Mouse (Mus musculus) thymus, adult 2 months (tissue): ENCODE data around the gene Stk24. TPM values are rescaled to one million over a fixed set of nuclear protein-coding genes. Genes with fewer than 3 reads are reported as not detected.

Source experiments
- DNase-seq: peaks from one replicate; pipeline ENCODE4 v3.0.0; 2021
- H3K27ac ChIP-seq: fragments of 200-500 bp; 2 replicates; pipeline ENCODE4 v1.5.1; 2012; ENCODE audit warnings: low read length, control low read depth; ENCODE audit not compliant: control insufficient read depth, insufficient read depth
- H3K27me3 ChIP-seq: fragments of 200-500 bp; 2 replicates; pipeline ENCODE4 v1.6.1; 2012; ENCODE audit warnings: mild to moderate bottlenecking, low read length, moderate library complexity, mixed read lengths; ENCODE audit not compliant: control insufficient read depth, insufficient read depth
- H3K36me3 ChIP-seq: fragments of 200-500 bp; 2 replicates; pipeline ENCODE4 v1.6.1; 2012; ENCODE audit warnings: mild to moderate bottlenecking, low read length, moderate library complexity; ENCODE audit not compliant: control insufficient read depth, insufficient read depth
- H3K4me1 ChIP-seq: fragments of 200-500 bp; replicated peaks from 2 replicates; pipeline ENCODE4 v1.6.1; 2012; ENCODE audit warnings: low read length; ENCODE audit not compliant: control insufficient read depth, insufficient read depth
- H3K4me3 ChIP-seq: fragments of 200-500 bp; 2 replicates; pipeline ENCODE4 v1.5.1; 2012; ENCODE audit warnings: mild to moderate bottlenecking, low read length, control low read depth, moderate library complexity; ENCODE audit not compliant: control insufficient read depth, insufficient read depth
- CTCF ChIP-seq: fragments of 200-500 bp; IDR thresholded peaks from 2 replicates; pipeline ENCODE4 v1.5.1; 2012; ENCODE audit warnings: mild to moderate bottlenecking, control low read depth, low read length, moderate library complexity, borderline replicate concordance; ENCODE audit not compliant: control insufficient read depth, poor library complexity, insufficient read depth; ENCODE audit errors: extremely low read depth
- POLR2A ChIP-seq: fragments of 200-500 bp; IDR thresholded peaks from 2 replicates; pipeline ENCODE4 v1.6.1; 2012; ENCODE audit warnings: mild to moderate bottlenecking, low read length, control low read depth, moderate library complexity; ENCODE audit not compliant: control insufficient read depth, poor library complexity, insufficient read depth; ENCODE audit errors: extremely low read depth
- WGBS: fragments of 180-500 bp; shearing (Covaris S2); methylation state at CpG from one replicate; pipeline ENCODE4 v1.1.7; 2018; 5-methylcytosine and 5-hydroxymethylcytosine counted together
- polyA plus RNA-seq: library from polyadenylated mRNA; depleted of rRNA; stranded (reverse); fragments of >200 nt; gene quantifications from 2 replicates; pipeline ENCODE4 v1.2.3, GENCODE M21; 2012

Stk24 gene
- polyA plus RNA-seq, 1 experiment, result 57.1 TPM

- H3K36me3 ChIP-seq, result no peaks in the 10 kb centered on the region
- 82% methylated on average over 10 of the region's 10 CpGs for WGBS
- H3K4me3 ChIP-seq, result no peak overlapping the region
- no peak overlapping the region for H3K27ac ChIP-seq
- DNase-seq, result no peak
- H3K4me1 ChIP-seq, result no peaks in the 10 kb centered on the region
- TF ChIP-seq POLR2A (no peak), CTCF (no peak)
- H3K27me3 ChIP-seq, result no peaks in the 10 kb centered on the region
These were observed 103.8 kb downstream of the Stk24 start for GRCm38 (mm10) chr14:121276016-121276415.

GRCm38 (mm10) chr14:121274985-121275384 is 104.8 kb downstream of the Stk24 start:
- Histone ChIP-seq H3K4me1 (no peaks in the 10 kb centered on the region), H3K4me3 (no peak overlapping the region), H3K27me3 (no peaks in the 10 kb centered on the region), H3K36me3 (no peaks in the 10 kb centered on the region), H3K27ac (no peak overlapping the region)
- DNase-seq, result no peak
- WGBS, result 76% methylated on average over 12 of the region's 12 CpGs
- TF ChIP-seq CTCF (no peak), POLR2A (no peak)

- TF ChIP-seq POLR2A (no peak), CTCF (no peak)
- H3K27ac ChIP-seq, result no peak overlapping the region
- WGBS, result 90% methylated on average over 6 of the region's 6 CpGs
- no peaks in the 10 kb centered on the region for H3K36me3 ChIP-seq
- no peak overlapping the region for H3K4me3 ChIP-seq
- H3K4me1 ChIP-seq, result no peaks in the 10 kb centered on the region
- H3K27me3 ChIP-seq, result no peaks in the 10 kb centered on the region
- DNase-seq, result no peak
These were observed 109.3 kb downstream of the Stk24 start for GRCm38 (mm10) chr14:121270490-121270889.

GRCm38 (mm10) chr14:121267801-121268200 is 112.0 kb downstream of the Stk24 start:
- Histone ChIP-seq H3K4me1 (peaks cover 4% of the 10 kb centered on the region; the same call in 1 of the 2 replicates), H3K27me3 (no peaks in the 10 kb centered on the region), H3K4me3 (no peak overlapping the region), H3K27ac (no peak overlapping the region), H3K36me3 (no peaks in the 10 kb centered on the region)
- TF ChIP-seq CTCF (no peak), POLR2A (no peak)
- WGBS, result 95% methylated on average over 8 of the region's 8 CpGs
- no peak for DNase-seq

GRCm38 (mm10) chr14:121264453-121264852 is 115.4 kb downstream of the Stk24 start:
- Histone ChIP-seq H3K4me1 (peaks cover 22% of the 10 kb centered on the region), H3K4me3 (no peak overlapping the region), H3K36me3 (no peaks in the 10 kb centered on the region), H3K27me3 (no peaks in the 10 kb centered on the region), H3K27ac (no peak overlapping the region)
- DNase-seq, result no peak
- TF ChIP-seq POLR2A (no peak), CTCF (no peak)
- 91% methylated on average over 6 of the region's 6 CpGs for WGBS

- TF ChIP-seq CTCF (no peak), POLR2A (no peak)
- H3K27ac ChIP-seq, result no peak overlapping the region
- H3K4me3 ChIP-seq, result no peak overlapping the region
- no peaks in the 10 kb centered on the region for H3K36me3 ChIP-seq
- H3K27me3 ChIP-seq, result no peaks in the 10 kb centered on the region
- WGBS, result 93% methylated on average over 2 of the region's 2 CpGs
- H3K4me1 ChIP-seq, result peaks cover 22% of the 10 kb centered on the region
- DNase-seq, result no peak
These were observed 115.9 kb downstream of the Stk24 start for GRCm38 (mm10) chr14:121263912-121264311.

- no peak for TF ChIP-seq POLR2A
- no peak for TF ChIP-seq CTCF
- no peak overlapping the region for H3K27ac ChIP-seq
- WGBS, result 39% methylated on average over 4 of the region's 4 CpGs
- no peak overlapping the region for H3K4me3 ChIP-seq
- H3K36me3 ChIP-seq, result no peaks in the 10 kb centered on the region
- no peaks in the 10 kb centered on the region for H3K27me3 ChIP-seq
- H3K4me1 ChIP-seq, result peaks cover 22% of the 10 kb centered on the region
- DNase-seq, result no peak
These were observed 117.2 kb downstream of the Stk24 start for GRCm38 (mm10) chr14:121262606-121263005.
